Mouse (Mus musculus) ES-E14 (cell line): ENCODE measurements around the gene Olfr995. TPM values are rescaled to one million over a fixed set of nuclear protein-coding genes. Genes with fewer than 3 reads are reported as not detected.

Experiments
- DNase-seq: peaks from one replicate; pipeline ENCODE4 v3.0.0-alpha.2; 2013; ENCODE audit warnings: low read depth, low spot score
- H3K27ac ChIP-seq: 2 replicates; pipeline ENCODE4 v1.5.1; 2012; ENCODE audit warnings: low read depth, mild to moderate bottlenecking, low read length, moderate library complexity, mixed read lengths; ENCODE audit not compliant: poor library complexity, insufficient read depth, severe bottlenecking
- H3K36me3 ChIP-seq: 2 replicates; pipeline ENCODE4 v1.6.1; 2012; ENCODE audit warnings: mild to moderate bottlenecking, low read length, moderate library complexity, mixed read lengths; ENCODE audit not compliant: control insufficient read depth, poor library complexity, insufficient read depth, severe bottlenecking
- H3K4me1 ChIP-seq, 2 experiments: fragments of 150-350 bp in 1 of 2; sonication (generic) in 1 of 2; 2 replicates each; pipeline ENCODE4 v1.6.1; 2012; ENCODE audit warnings: low read length in 2 of 2, mild to moderate bottlenecking in 1 of 2, mixed read lengths in 1 of 2; ENCODE audit not compliant: control insufficient read depth in 2 of 2, insufficient read depth in 2 of 2, poor library complexity in 1 of 2
- H3K4me3 ChIP-seq, 2 experiments: fragments of 150-350 bp in 1 of 2; sonication (generic) in 1 of 2; 2 replicates each; pipeline ENCODE4 v1.5.1; 2012; ENCODE audit warnings: low read length in 2 of 2, low read depth in 1 of 2, mild to moderate bottlenecking in 1 of 2, mixed read lengths in 1 of 2; ENCODE audit not compliant: insufficient read depth in 1 of 2, poor library complexity in 1 of 2, severe bottlenecking in 1 of 2
- H3K9ac ChIP-seq: 2 replicates; pipeline ENCODE4 v1.6.1; 2012; ENCODE audit warnings: low read depth, mild to moderate bottlenecking, low read length, mixed read lengths; ENCODE audit not compliant: poor library complexity, insufficient read depth, severe bottlenecking
- H3K9me3 ChIP-seq: fragments of 150-350 bp; sonication (generic); 2 replicates; pipeline ENCODE4 v1.6.1; 2012; ENCODE audit warnings: low read depth, mild to moderate bottlenecking, low read length; ENCODE audit not compliant: control insufficient read depth, insufficient read depth
- CHD2 ChIP-seq: IDR thresholded peaks from 2 replicates; pipeline ENCODE4 v1.6.1; 2014; ENCODE audit warnings: mild to moderate bottlenecking, low read depth, low read length, inconsistent platforms
- HCFC1 ChIP-seq: IDR thresholded peaks from 2 replicates; pipeline ENCODE4 v1.6.1; 2012; ENCODE audit warnings: low read length, inconsistent platforms, borderline replicate concordance; ENCODE audit not compliant: insufficient read depth
- MAFK ChIP-seq: IDR thresholded peaks from 2 replicates; pipeline ENCODE4 v1.6.1; 2014; ENCODE audit warnings: mild to moderate bottlenecking, low read depth, low read length, inconsistent platforms; ENCODE audit not compliant: insufficient read depth
- ZC3H11A ChIP-seq: IDR thresholded peaks from 2 replicates; pipeline ENCODE4 v1.6.1; 2012; ENCODE audit warnings: low read depth, mild to moderate bottlenecking, inconsistent platforms, low read length, borderline replicate concordance
- ZNF384 ChIP-seq: IDR thresholded peaks from 2 replicates; pipeline ENCODE4 v1.6.1; 2012; ENCODE audit warnings: low read depth, low read length, inconsistent platforms
- in situ Hi-C, 2 experiments: fragments of 600-800 bp; cut with MboI; formaldehyde crosslinking; loops; one replicate each; pipeline ENCODE4 v1.15.1; 2025; ENCODE audit warnings: low sequenced_read_pairs in 2 of 2, inconsistent platforms in 1 of 2; ENCODE audit not compliant: unreplicated experiment in 2 of 2
- total RNA-seq: library from RNA; depleted of rRNA; stranded (reverse); fragments of 300-350 nt; gene quantifications from 2 replicates; pipeline ENCODE4 v1.2.3, GENCODE M21; 2012; rRNA removed

Olfr995 gene
- total RNA-seq: not detected in 2 replicates

GRCm38 (mm10) chr2:85443539-85443938 is at the start of gene Olfr995:
Gene Olfr995 (minus strand): TSS chr2:85443639.
- DNase-seq: no peak
- no peaks in the 10 kb centered on the region for H3K4me1 ChIP-seq
- H3K27ac ChIP-seq: no peak within 1 kb of the TSS
- in situ Hi-C loops: no loop called here
- H3K36me3 ChIP-seq: no peaks in the 10 kb centered on the region
- H3K9ac ChIP-seq: no peak within 1 kb of the TSS
- no peaks in the 10 kb centered on the region for H3K9me3 ChIP-seq
- H3K4me3 ChIP-seq: no peak within 1 kb of the TSS
- TF ChIP-seq HCFC1 (no peak), CHD2 (no peak), MAFK (no peak), ZNF384 (no peak), ZC3H11A (no peak)

- Histone ChIP-seq H3K9ac (no peak overlapping the region), H3K9me3 (no peaks in the 10 kb centered on the region), H3K4me3 (no peak overlapping the region), H3K36me3 (no peaks in the 10 kb centered on the region), H3K27ac (no peak overlapping the region), H3K4me1 (no peaks in the 10 kb centered on the region)
- no peak for DNase-seq
- in situ Hi-C loops: no loop called here
- TF ChIP-seq MAFK: no peak
- no peak for TF ChIP-seq HCFC1
- no peak for TF ChIP-seq CHD2
- TF ChIP-seq ZC3H11A: no peak
- TF ChIP-seq ZNF384: no peak
These were observed 47.0 kb upstream of the Olfr995 start for GRCm38 (mm10) chr2:85490396-85490795.

DNA sequence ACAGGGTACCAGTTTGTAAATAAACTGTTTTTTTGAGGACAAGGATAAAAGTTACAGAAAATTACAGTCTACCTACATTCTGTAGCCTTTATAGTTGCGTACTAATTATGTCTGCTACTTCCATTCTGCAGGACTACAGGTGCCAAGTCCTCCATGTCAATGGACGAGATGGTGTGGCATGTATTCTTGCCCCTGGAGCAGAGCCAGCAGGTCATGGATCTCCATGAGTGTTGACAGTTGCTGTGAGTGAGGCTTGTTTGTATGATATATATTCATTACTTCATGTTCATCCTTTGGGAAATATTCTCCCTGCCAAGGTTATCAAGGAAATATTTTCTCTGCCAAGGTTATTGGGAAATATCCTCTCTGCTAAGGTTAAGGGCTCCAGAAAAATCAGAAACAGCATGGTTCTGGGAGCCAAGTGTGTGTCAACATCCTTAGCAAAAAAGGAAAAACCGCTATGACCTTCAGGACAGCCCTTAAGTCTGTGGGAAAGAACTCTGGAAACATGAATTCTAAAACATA is 23.4 kb upstream of the Olfr995 start:
- H3K4me1 ChIP-seq: no peaks in the 10 kb centered on the region
- no peak for TF ChIP-seq ZC3H11A
- no peak for TF ChIP-seq HCFC1
- TF ChIP-seq CHD2: no peak
- TF ChIP-seq MAFK: no peak
- no peak for TF ChIP-seq ZNF384
- no peak overlapping the region for H3K4me3 ChIP-seq
- H3K9me3 ChIP-seq: no peaks in the 10 kb centered on the region
- no peak for DNase-seq
- in situ Hi-C loops: no loop called here
- no peak overlapping the region for H3K9ac ChIP-seq
- no peaks in the 10 kb centered on the region for H3K36me3 ChIP-seq
- H3K27ac ChIP-seq: no peak overlapping the region

DNA sequence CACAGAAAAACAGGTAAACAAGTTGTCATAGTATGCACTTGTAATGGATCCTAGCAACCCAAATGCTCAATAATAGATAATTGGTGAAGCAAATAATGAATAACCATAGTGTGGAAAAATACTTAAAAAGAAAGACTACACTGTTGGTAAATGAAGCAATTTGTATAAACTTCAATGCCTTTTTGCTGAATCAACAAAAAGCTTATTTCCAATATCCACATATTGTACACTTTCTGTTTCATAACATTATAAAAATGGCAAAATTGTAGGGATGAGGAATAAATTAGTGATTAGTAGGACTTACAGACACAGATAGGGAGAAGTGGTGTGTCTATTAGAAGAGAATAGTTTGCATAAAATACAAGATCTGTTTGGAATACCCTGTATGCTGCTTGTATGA is 893 bp downstream of the Olfr995 start:
- Histone ChIP-seq H3K9me3 (no peaks in the 10 kb centered on the region), H3K9ac (no peak overlapping the region), H3K36me3 (no peaks in the 10 kb centered on the region), H3K4me3 (no peak overlapping the region), H3K27ac (no peak overlapping the region), H3K4me1 (no peaks in the 10 kb centered on the region)
- DNase-seq: no peak
- in situ Hi-C loops: no loop called here
- TF ChIP-seq ZNF384 (no peak), HCFC1 (no peak), ZC3H11A (no peak), MAFK (peak; percentile 68), CHD2 (no peak)

DNA sequence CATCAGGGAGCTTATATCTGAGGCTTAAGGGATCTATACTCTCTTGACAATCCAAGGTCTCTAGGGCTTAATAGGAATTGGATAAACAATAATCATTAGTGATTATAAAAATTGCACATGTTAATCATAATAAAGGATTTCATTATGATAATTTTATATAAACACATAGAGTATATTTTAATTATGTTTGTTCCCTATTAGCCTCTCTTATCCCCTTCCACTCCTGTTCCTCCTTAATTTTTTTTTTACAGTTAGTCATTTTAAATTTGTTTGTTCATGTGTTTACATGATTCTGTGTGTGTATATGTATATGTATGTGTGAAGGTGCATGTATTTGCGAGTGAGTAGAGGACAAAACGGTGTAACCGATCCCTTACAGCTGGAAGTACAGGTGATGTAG is 7.1 kb downstream of the Olfr995 start, which contains the start of gene Olfr994:
Olfr994 (minus strand) TSS at position 101 of the 400 bp plus-strand sequence.
- no peaks in the 10 kb centered on the region for H3K9me3 ChIP-seq
- H3K4me3 ChIP-seq: no peak within 1 kb of the TSS
- no peaks in the 10 kb centered on the region for H3K4me1 ChIP-seq
- no peak for DNase-seq
- H3K36me3 ChIP-seq: no peaks in the 10 kb centered on the region
- H3K9ac ChIP-seq: no peak within 1 kb of the TSS
- TF ChIP-seq CHD2 (no peak), MAFK (no peak), ZC3H11A (no peak), HCFC1 (no peak), ZNF384 (no peak)
- in situ Hi-C loops: no loop called here
- H3K27ac ChIP-seq: no peak within 1 kb of the TSS
